Mouse (Mus musculus) left cerebral cortex, adult 11 months (tissue): ENCODE data around the gene Mrps18c.

Source experiments
- DNase-seq: peaks from one replicate; pipeline ENCODE4 v3.0.0; 2022; ENCODE audit warnings: low spot score

Gene Mrps18c

DNA sequence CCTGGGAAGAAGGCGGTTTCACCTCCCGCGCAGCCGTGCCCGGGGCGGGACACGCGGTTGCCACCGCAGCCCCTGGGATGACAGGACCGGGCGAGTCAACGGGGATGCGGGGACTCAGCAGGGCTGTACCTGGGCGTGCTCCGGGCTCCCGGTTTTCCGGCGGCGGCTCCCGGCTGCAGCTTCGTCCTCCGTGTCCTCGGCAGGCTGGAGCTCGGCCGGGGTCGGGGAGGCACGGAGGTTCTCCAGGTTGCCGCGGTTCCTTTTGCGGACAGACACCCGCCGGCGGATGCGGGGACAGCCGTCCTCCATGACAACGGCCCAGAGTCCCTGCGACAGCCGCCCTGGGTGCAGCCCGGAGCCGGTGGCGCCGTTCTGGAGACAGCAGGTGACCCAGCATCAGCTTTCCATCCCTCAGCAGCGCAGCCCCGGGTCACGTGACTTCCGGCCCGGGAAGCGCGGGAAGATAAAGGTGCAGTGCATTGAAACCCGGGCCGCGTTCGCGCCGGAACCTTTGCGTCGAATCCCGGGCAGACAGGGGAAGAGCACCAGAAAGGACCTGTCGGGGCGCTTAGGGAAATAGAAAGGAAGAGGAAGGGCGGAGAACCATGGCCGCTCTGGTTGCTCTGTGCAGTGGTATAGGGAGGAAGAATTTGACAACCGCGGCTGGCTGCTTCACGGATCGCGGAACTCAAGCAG, at the start of gene Mrps18c, which contains the start of gene Helq:
Gene Mrps18c, plus strand, starts transcription at position 463 of the 696 bp plus-strand sequence.
Gene Helq, minus strand, starts transcription at position 434 of the 696 bp plus-strand sequence.
- peak; percentile 86 for DNase-seq

DNA sequence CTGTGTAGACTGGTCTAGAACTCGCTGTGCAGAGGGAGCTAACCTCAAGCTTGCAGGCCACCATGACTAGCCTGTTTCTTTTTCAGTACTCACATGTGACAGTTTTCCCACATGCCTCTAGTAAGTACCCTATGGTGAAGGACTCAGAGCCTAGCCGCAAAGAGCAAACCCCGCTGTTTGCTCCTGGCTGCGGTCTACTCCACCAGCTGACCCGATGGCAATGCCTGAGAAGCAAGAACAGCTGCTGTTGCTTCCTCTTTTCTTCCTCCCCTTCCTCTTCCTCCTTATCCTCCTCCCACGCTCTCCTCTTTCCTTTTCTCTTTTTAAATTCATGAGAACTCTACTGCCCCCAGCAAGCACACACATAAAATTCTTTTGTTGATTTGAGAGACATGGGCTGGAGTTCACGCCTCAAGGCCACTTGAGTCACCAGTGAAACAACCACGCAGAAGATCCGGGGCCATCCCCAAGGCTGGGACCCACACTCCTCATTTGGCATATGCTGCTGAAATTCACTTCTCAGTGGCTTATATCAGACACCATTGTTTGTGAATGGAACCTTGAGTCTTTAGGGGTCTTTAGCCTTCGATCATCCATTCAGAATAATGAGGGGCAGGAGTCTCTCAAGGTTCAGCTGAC, 47.7 kb upstream of the Mrps18c start:
- no peak for DNase-seq

DNA sequence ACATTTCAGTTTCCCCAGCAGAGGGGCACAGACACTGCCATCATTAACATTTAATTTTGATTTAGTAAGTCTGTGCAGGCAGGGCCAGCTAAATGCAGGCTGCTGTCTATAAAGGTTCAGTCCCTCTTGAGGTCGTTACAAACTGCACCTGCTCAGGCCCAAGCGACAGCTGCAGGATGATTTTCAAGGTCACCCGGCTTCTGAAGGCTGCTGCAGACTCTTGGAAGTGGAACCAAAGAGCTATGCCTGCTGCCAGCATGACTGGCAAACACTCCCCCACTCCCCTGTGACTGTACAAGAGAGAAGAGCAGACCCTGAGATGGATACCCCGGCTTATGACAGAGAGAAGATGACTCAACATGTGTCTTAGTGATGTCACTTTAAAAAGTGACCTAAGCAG, 46.8 kb upstream of the Mrps18c start:
- DNase-seq: no peak

DNA sequence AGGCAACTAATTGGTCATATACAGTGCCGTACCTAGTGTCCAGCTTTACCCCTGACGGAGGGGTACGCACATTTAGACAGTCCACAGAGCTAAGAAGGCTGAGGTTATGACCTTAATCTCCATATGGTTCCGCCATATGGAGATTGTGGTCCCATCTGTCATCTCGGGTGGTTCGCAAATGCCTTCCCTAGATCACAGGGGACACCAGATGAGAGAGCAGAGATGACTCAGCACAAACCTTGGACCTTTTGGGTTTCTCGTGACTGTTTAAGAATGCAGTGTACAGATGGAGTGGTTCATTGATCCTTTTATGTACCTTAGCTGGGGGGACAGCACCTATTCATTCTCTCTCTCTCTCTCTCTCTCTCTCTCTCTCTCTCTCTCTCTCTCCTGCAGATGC, 45.0 kb upstream of the Mrps18c start:
- DNase-seq: no peak

DNA sequence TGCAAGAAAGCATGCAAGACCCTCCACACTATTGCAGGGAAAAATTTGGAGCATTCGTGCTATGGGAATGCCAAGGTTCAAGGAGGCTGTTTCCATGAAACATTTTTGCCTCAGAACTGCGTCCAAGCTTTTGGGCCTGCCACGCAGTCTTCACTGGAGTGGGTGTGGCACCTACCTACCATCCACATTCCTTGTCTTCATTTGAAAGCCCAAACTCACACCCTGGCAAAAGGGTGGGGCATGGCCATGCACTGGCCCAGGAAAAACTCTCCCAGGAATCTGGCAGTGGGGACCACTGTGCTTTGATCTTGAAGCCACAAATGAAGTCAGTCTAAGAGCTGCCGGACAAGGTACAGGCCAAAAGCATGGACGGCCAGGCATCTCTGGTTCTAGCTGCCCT, 40.3 kb upstream of the Mrps18c start:
- DNase-seq: no peak

DNA sequence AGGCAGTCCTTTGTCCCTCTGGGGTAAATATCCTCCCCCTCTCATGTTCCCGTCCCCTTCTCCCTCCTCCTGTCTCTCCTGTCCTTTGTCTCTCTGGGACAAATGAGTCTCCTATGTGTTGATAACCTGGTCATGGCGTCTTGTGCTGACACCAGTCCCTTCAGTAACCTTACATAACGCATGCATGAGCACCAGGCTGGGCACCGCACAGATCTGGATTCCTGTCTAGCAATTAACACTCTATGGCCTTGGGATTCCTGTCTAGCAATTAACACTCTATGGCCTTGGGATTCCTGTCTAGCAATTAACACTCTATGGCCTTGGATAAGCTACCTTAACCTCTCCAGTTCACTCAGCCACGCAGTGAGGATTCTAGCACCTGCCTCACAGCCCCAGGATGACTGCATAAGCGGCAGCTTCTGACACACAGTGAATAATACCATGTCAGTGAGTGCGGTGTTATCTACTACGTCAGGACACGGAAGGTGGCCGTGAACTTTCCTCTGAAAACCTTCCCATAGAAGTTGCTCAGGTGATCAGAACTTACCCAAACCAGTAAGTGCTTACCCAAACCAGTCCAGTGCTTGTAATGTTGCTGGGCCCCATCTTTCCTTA, 38.3 kb upstream of the Mrps18c start:
- DNase-seq: no peak

DNA sequence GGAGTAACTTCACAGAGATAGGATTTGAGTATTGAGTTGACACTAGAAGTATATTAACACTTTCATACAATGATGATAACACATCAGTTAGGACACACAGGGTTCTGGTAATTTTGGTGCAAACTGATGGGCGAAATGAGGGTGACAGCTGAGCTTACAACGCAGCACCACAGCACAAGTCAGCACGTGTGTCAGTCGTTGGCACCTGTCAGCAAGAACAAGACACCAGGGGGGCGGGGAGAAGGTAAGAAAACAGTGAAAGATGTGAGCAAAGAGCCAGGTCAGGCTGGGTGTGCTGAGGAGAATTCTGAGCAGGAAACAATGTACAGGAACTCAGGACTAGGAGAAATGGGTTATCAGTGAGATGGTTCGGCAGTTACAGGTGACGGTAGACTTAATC, 36.7 kb upstream of the Mrps18c start:
- DNase-seq: no peak

DNA sequence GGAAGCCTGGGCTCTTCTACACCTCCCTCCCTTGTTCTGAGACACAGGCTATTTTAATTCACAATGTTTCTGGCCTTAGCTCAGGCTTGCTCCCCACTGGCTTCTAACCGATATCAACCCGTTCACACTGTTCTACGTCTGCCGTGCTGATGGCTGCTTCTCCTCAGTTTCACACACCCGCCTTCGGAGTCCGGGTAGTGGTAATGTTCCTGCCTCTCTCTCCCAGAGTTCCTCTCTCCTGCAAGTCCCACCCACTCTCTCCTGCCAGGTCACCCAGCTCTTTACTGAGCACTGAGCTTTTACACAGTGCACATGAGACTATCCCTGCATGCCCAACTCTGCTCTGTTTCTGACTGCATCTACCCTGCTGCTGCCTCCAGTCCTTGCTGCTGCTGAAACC, 32.4 kb upstream of the Mrps18c start:
- no peak for DNase-seq

DNA sequence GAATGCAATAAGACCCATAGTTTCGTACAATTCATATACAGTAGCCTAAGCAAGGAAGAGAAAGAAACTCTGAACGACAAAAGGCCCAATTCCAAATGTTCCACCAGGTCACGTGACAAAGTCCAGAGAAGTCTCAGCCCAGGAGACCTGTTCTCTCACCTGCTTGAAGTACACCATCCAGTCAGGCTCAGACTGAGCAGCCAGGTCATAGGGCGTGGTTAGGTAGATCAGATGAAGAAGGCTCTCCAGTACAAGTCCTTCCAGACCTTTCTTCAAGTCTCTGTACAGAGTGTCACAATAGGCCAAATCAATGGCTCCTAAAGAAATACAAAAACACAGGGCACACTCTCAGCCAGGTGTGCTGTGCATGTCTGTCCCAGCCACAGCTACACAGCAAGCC, 26.9 kb upstream of the Mrps18c start:
- DNase-seq: no peak

DNA sequence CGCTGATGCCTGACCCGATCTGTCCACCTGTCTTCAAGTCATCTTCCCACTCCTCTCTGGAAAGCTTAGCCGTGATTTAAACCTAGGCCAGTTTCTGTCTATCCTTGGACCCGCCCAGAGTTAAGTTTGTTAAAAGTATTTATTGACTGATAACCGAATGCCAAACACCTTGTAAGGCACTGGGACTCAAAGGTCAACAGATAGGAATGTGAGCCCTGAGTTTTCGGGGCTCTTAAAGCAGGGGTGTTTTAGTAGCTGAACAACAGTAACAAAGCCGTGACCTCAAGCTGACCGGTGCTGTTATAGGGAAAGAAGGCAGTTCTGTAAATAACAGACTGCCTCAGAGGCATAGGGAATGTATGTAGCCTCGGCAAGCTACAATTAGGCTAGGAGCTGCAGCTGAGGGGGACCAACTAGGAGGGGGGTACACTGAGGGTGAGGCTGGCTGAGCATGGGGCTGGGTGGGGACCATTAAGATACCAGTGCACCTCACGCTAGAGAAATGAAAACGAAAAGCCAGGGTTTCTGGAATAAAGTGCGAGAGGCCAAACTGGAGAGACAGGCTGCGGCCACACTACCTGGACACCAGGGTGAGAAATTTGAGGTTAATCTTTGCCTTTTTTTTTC, 22.5 kb upstream of the Mrps18c start:
- no peak for DNase-seq

DNA sequence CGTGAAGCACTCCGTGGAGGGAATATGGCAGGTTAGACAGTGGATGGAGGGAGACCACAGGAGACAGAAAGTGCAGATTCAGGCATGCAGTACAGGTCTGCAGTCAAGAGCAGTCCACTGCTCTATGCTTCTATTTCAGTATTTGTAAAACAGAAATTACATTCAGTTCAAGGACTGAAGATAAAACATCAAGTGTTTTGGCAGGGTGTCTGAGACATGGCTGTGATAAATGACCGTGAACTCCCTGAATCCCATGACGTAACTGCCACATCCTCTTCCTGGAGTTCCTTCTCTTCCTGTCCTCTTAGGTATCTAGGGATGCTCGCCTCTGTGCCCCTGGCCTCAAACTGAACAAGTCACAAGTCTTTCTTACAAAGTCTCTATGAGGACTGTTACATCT, 21.5 kb upstream of the Mrps18c start:
- DNase-seq: no peak

DNA sequence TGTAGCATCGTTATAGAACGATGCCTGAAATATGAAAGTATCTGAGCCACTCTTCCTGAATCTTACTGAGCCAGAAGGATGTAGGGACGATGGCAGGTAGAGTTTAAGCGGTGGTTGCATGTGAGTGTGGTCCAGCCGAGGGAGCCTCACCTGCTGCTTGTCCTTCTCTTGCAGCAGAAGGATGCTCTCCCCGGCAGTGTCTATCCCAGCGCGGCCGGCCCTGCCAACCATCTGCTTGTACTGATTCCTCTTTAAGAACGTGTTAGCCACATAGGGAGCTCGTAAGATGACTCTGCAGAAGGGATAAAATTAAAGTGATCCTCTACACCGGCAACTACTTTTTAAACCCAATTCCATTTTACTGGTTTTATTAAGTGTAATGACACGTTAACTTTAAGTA, 19.4 kb upstream of the Mrps18c start:
- no peak for DNase-seq

DNA sequence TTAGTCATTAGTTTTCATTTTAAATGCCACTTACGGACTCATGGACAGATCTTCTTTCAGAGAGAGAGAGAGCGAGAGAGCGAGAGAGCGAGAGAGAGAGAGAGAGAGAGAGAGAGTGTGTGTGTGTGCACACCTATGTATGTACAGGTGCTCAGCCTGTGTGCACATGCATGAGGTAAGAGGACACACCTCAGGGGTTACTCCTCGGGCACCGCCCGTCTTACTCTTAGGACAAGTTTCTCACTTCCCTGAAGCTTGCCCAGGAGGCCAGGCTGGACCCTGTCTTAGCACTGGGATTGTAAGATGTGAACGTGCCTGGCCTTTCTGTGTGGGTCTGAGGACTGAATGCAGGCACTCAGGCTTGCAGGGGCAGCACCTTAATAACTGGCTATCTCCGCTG, 10.9 kb upstream of the Mrps18c start:
- no peak for DNase-seq

DNA sequence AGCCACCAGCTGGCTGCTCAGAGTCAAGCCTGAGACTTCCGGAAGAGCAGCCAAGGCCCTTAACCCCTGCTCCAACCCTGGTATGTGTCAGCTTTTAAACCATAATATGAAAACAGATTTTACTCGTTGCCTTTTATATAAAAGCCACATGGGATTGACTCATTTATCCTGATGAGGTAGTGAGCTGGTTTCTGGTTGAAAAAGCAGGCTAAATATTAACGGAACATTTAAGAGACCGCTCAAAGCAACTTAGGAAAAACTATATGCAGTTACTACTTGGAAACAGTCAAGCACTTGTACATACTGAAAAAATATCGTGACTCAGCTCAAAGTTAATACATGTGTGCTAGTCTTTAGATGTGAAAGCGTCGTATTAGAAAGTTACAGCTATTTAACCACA, 6.2 kb upstream of the Mrps18c start:
- DNase-seq: no peak

DNA sequence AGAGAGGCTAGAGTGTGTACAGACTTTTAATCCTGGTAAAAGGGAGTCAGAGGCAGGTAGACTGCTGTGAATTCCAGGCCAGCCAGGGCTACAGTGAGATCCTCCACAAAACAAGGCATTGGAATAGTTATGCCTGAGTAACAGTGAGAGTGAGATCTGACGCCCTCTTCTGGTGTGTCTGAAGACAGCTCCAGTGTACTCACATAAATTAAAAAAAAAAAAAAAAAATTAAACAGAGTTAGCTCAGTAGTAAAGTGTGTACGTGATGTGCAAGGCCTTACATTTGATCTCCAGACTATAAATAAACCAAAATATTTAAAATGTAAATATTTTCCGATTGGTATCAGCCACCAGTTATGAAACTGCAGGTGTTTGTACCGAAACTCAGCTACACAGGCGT, 4.3 kb upstream of the Mrps18c start:
- DNase-seq: no peak

DNA sequence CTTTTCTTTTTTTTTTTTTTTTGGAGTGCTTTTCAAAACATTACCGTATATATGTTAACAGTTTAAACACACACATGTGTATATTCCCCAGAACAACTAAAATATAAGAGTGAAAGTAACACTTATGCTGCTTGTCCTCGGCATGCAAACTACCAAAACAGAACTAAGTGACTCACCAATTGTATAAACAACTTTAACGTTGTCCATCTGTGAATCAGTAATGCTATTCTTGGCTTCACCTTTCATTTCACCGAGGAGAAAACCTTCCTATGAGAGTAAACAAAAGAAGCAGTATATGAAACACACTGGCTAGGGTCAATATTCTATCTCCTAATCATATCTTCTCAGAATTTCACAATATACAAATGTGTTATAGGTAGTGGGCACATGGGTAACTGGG, 19.9 kb downstream of the Mrps18c start:
- no peak for DNase-seq

DNA sequence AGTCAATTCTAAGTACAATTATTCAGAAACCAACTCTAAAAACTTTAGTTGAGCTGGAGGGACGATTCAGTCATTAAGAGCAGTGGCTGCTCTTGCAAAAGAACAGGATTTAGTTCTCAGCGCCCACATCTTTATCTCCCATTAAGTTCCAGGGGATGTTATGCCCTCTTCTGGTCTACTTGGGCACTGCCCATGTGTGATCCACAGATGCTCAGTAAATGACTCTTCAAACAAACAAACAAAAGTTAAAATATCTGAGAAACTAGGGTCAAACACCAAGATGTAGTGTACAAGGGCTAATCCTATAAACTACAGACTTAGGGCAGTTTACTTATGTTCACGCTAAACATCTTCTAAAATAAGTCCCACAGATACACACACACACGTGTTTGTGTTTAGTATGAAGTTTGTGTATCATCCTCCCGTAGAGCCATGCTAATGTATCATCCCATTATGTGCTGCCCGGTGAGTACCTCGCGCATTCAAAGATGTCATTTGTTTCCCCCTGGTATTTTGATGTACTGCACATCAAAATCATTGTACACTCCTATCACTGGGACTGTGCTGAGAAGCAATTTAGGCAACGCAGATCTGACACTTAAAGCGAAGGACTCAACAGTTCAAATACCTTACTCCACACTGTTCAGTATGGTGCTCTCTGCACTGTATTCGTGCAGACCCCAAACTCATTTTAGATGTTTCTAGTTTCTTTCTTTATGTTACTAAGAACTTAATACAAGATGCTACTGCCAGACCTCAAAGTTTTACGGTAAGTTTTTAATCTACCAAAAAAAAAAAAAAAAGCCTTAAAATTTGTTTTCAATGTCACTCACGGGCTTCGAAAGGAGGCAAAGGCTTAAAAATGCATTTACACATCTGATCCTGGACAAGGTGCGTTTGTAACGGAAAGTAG, 21.4 kb downstream of the Mrps18c start:
- no peak for DNase-seq

DNA sequence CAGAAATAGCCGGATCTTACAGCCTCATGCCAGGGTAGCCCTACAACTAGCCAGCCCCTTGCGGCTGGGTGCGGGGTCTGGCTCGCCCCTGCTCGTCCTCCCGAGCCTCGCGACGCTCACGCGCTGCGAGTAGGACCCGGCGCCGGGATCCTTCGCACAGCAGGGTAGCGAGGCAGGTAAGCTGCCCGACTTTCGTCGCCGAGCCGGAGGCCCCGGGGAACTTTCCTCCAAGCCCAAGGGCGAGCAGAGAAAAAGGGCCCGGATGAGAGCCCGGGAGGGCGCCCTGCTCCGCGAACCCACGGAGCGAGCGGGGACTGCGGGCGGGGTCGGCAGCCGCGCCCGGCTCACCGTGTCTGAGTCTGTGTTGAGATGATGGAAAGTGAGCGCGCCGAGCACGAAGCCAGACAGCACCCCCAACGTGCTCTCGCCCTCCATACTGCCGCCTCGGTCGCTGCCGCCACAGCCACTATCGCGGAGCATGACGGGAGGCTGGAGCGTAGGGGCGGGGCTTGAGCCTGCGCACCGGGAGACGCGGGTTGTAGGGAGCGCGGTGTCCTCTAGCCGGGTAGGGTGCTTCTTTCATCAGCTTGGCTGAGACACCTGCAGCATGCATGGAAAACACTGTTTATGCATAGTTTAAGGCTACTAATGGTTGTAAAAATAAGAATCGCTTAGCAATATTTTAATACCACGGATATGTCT, 22.2 kb downstream of the Mrps18c start, which contains the start of gene Abraxas1:
Gene Abraxas1, minus strand, starts transcription at position 483 of the 702 bp plus-strand sequence.
- DNase-seq: peak; percentile 55

DNA sequence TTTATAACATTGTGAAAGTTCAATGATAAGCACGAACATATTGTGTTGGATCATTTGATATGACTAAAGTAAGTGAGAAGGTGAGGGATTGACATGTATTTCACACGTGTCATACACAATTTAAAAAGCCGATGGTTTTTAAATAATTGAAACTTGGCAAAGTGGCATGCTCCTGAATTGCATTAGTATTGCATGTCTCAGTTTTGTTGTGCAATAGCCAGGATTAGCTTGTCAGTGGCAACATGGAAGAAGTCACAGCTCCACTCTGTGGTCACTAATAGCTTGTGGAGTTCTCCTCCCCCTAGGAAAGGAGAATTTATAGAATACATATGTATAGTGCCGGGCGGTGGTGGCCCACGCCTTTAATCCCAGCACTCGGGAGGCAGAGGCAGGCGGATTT, 22.9 kb downstream of the Mrps18c start:
- DNase-seq: no peak

DNA sequence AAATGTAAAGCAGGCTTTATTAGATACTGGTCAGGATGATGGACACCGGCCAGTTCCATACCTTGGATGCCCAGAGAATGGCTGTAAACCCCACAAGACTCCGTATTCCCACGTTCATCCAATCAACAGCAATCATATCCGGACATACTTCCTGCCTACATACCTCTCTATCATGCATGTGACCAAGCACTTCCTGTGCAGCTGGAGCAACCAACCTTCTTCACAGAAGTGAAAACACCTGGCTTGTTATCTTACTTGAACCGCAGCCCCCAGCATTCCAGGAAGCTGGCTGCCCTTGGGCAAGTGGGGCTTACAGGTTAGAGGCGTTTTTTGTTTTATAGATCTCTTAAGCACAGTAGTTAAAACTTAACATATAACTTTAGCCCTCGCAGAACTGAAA, 24.4 kb downstream of the Mrps18c start:
- DNase-seq: no peak

DNA sequence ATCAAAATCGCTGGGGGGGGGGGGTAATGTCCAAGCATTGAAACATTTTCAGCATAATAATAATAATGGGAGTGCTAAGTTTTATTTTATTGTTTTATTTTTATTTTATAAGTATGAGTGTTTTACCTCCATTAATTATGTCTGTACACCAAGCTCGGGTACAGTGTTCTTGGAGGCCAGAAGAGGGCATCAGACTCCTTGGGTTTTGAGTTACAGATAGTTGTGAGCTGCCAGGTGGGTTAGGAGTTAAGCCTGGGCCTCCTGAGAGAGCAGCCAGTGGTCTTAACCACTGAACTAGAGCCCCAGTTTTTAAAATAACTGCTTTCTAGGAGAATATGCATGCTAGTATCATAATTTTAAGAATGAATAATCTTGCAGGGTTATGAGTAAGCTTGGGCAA, 27.5 kb downstream of the Mrps18c start:
- no peak for DNase-seq
